In genomic region chr5:147736766-147737280, GRCm38 (mm10) we compare ENCODE assay signal across 24 mouse cellular contexts. TPM values are rescaled to one million over a fixed set of nuclear protein-coding genes. Genes with fewer than 3 reads are reported as not detected.
DNase-seq lines count a peak whose midpoint lies in the region; TF ChIP-seq lines count a peak whose summit lies in the region.
"Had no signal": no experiment of that assay in that cellular context is flagged by ENCODE, and none has a peak within 500 bp of the region (broad histone marks: within the 10 kb centered on the region; RNA-seq: fewer than 3 reads in every experiment).

No protein-coding gene starts in this region.

- peak; percentile 63 for DNase-seq in 3T3-L1 (ENCODE audit: low read depth, low spot score)
- peak; percentile 31 for DNase-seq in NIH3T3 (ENCODE audit: low read depth)
- no peak for DNase-seq in kidney, postnatal 25 days
- DNase-seq in cerebellum, postnatal 25 days: no peak
- DNase-seq in adipocyte (ENCODE audit: low spot score): no peak
- no peak for DNase-seq in kidney, adult 9 months
- DNase-seq: adrenal gland, adult 2 months; adrenal gland, postnatal 10 days; adrenal gland, postnatal 25 days; B cell, adult 2 months; cerebellum, adult 11 months; cerebellum, adult 18-20 months; cerebellum, adult 8-10 months; cerebellum, adult 9-11 months; cerebellum, postnatal 14 days; embryo, embryonic 11 days had no signal

- H3K27me3 ChIP-seq in C2C12 (ENCODE audit: control insufficient read depth, insufficient read depth, insufficient read length): no peaks in the 10 kb centered on the region
- H3K27me3 ChIP-seq in myocyte (ENCODE audit: control insufficient read depth, insufficient read depth, insufficient read length): no peaks in the 10 kb centered on the region
- H3K27me3 ChIP-seq: embryonic facial prominence, embryonic 15.5 days had no signal

- TF ChIP-seq CTCF in C2C12 (IDR thresholded peaks at IDR 0.05; ENCODE audit: control insufficient read depth, insufficient read depth, insufficient read length): no peak

- H3K79me3 ChIP-seq in C2C12 (ENCODE audit: low read depth): no peaks in the 10 kb centered on the region

- no peak overlapping the region for H3ac ChIP-seq in C2C12 (ENCODE audit: control insufficient read depth, insufficient read length, low read depth)
- no peak overlapping the region for H3ac ChIP-seq in myocyte (ENCODE audit: control insufficient read depth, insufficient read length)

- H3K4me3 ChIP-seq in C2C12 (ENCODE audit: insufficient read depth, poor library complexity, severe bottlenecking): no peak overlapping the region
- H3K4me3 ChIP-seq in myocyte: no peak overlapping the region
- H3K4me3 ChIP-seq: embryonic facial prominence, embryonic 13.5 days; embryonic facial prominence, embryonic 15.5 days; erythroblast, embryonic 14.5 days; forebrain, embryonic 10.5 days; forebrain, embryonic 12.5 days had no signal

- H3K36me3 ChIP-seq in C2C12 (ENCODE audit: control insufficient read depth, insufficient read depth): no peaks in the 10 kb centered on the region
- H3K36me3 ChIP-seq in myocyte (ENCODE audit: control insufficient read depth, insufficient read depth): no peaks in the 10 kb centered on the region
- H3K36me3 ChIP-seq: embryonic facial prominence, embryonic 13.5 days; embryonic facial prominence, embryonic 15.5 days; forebrain, embryonic 10.5 days; forebrain, embryonic 12.5 days had no signal

- H3K79me2 ChIP-seq in C2C12 (ENCODE audit: control insufficient read depth, insufficient read depth) (no peaks in the 10 kb centered on the region), myocyte (ENCODE audit: control insufficient read depth, insufficient read depth) (no peaks in the 10 kb centered on the region)

- no peak for TF ChIP-seq POLR2A in myocyte (IDR thresholded peaks at IDR 0.05; ENCODE audit: insufficient read length, low read depth)

- H3K4me2 ChIP-seq in myocyte (ENCODE audit: low read depth): no peak overlapping the region
- H3K4me2 ChIP-seq: embryonic facial prominence, embryonic 13.5 days; embryonic facial prominence, embryonic 15.5 days; forebrain, embryonic 12.5 days had no signal

TF ChIP-seq in C2C12, 6 proteins besides CTCF, POLR2A, EP300 and RAD21:
- TF ChIP-seq FOSL1 (IDR thresholded peaks at IDR 0.05; ENCODE audit: insufficient read depth, low read length, poor library complexity, severe bottlenecking): no peak
- no peak for TF ChIP-seq CEBPB (IDR thresholded peaks at IDR 0.05; ENCODE audit: low read depth)
- TF ChIP-seq MAX (IDR thresholded peaks at IDR 0.05): peak; percentile 28
- peak; percentile 81 for TF ChIP-seq USF1 (IDR thresholded peaks at IDR 0.05; ENCODE audit: low read depth)
- TF ChIP-seq MYOD1 (IDR thresholded peaks at IDR 0.05; ENCODE audit: control insufficient read depth, insufficient read length, low read depth): no peak
- no peak for TF ChIP-seq MYOG (IDR thresholded peaks at IDR 0.05; ENCODE audit: control insufficient read depth, extremely low read depth, insufficient read length)

TF ChIP-seq in myocyte, 11 proteins besides CTCF, POLR2A, EP300 and RAD21:
- TF ChIP-seq CEBPB (IDR thresholded peaks at IDR 0.05; ENCODE audit: insufficient read depth, poor library complexity, severe bottlenecking): no peak
- TF ChIP-seq USF1 (IDR thresholded peaks at IDR 0.05; ENCODE audit: low read depth): peak; percentile 69
TF ChIP-seq in myocyte: peak in this region for 1.

RNA-seq across cellular contexts. Expression of gene Flt1, which starts 11.0 kb away (rescaled TPM):
- polyA plus RNA-seq in C2C12 (2012; fragmentation: generic; extraction: Trizol) (2.1 TPM), myocyte (2012; fragmentation: generic; extraction: Trizol) (1.1 TPM)
- polyA plus RNA-seq: activated CD4-positive, CD25-positive, alpha-beta regulatory T cell, adult 4 months had no signal

Comparison
In these comparisons a context has a peak if more than half of its experiments do, and no peak if none do; other contexts are left out.
1. DNase-seq: peak in 3T3-L1 (single experiment) and NIH3T3 (single experiment); none in kidney, postnatal 25 days (0 of 2), cerebellum, postnatal 25 days (0 of 2), adipocyte (single experiment) and kidney, adult 9 months (single experiment).